Mouse (Mus musculus) A20 (cell line): ENCODE measurements at regions not wholly inside any gene's neighbourhood (a gene's known extent, or its start where the extent isn't known, plus 50 kb on each side); places are given as distances from the start of the nearest gene placed in this dataset.
"Not testable (repeated sequence)": the region's sequence is repeated elsewhere in the genome, so short reads cannot be mapped to it uniquely, and the experiment has no call there.

Experiments
- DNase-seq: peaks from one replicate; pipeline ENCODE4 v3.0.0-alpha.2; 2011; ENCODE audit warnings: low read depth, low spot score

DNA sequence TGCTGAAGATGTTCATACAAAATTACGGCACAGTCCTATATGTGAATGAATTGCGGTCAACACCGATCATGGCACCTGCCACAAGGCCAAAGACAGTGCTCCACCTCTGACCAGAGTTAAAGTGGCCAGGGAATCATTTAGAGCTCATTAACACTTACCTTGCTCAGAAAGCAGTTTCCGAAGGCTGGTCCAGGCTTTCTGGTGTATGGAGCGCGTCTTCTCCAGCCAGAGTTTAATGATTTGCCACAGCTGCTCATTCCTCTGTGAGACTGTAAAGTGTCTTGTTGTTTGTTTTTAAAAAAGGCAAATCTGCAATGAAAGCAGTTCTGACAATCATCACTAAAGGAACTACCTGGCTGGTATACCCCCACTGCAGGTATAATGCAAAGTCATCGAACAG lies 256.7 kb downstream of the Nfkbiz start:
- no peak for DNase-seq

- DNase-seq, result no peak
Observed at GRCm38 (mm10) chr16:55580827-55581226, 257.9 kb downstream of the Nfkbiz start.

GRCm38 (mm10) chr16:55578686-55579085 lies 260.0 kb downstream of the Nfkbiz start:
- DNase-seq, result no peak

DNA sequence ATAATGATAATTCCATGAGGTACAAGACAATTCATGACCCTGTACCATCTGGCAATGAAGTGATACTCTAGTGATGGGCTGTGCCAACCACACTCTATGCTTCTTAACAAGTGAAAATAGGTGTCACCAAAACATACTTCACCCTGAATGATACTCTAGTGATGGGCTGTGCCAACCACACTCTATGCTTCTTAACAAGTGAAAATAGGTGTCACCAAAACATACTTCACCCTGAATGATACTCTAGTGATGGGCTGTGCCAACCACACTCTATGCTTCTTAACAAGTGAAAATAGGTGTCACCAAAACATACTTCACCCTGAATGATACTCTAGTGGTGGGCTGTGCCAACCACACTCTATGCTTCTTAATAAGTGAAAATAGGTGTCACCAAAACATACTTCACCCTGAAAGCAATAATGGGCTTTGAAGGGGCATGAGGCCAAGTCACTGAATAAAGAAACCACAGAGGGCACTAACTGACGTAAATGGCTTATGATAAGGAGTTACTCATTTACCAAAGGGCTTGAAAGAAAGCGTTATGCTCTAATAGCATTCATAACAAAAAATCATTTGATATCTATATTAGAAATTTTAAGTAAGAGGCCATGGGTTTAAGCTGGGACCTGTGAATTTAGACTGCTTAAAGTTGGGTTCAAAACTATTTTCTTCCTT lies 263.0 kb downstream of the Nfkbiz start:
- not testable (repeated sequence) for DNase-seq

- DNase-seq, result no peak
Observed at GRCm38 (mm10) chr16:55571106-55571505, 267.6 kb downstream of the Nfkbiz start.

DNA sequence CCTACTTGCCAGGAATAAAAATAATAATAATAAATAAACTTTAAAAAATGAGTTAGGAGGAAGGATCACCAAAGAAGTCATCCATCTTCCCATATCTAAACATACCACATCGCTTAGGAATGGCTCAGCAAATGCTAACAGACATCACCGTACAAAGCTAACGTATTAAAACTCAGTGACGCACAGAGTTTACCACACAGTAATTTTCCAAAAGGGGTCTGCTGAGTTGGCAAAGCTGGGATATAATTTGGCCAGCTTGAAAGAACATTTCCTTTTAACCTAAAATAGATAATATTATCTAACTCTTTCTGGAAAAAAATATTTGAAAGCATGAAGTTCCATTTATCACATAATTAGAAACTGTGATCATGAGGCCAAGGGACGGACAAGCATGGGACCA lies 268.6 kb downstream of the Nfkbiz start:
- no peak for DNase-seq

- DNase-seq, result no peak
Observed at GRCm38 (mm10) chr16:55555821-55556535, 258.2 kb upstream of the Zpld1 start.

- no peak for DNase-seq
Observed at GRCm38 (mm10) chr16:55555224-55555623, 257.4 kb upstream of the Zpld1 start.

GRCm38 (mm10) chr16:55553896-55554295 lies 256.1 kb upstream of the Zpld1 start:
- no peak for DNase-seq

DNA sequence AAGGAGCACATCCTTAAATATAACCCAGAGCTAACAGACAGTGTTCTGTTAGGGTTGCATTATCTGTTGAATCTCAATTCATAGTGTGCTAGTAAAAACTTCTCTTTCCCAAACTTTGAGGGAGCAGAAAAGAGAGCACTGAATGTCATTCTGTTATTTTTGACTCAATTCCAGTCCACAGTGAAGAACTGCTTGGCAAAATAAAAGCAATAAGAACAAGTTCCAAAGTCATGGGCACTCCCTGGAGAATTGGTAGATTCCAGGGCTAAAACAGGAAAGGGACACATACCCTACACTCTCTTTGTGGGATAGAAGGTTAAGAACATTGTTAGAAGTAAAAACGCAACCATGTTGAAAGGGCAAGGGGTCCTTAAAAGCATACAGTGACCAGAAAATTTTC lies 253.6 kb upstream of the Zpld1 start:
- no peak for DNase-seq

DNA sequence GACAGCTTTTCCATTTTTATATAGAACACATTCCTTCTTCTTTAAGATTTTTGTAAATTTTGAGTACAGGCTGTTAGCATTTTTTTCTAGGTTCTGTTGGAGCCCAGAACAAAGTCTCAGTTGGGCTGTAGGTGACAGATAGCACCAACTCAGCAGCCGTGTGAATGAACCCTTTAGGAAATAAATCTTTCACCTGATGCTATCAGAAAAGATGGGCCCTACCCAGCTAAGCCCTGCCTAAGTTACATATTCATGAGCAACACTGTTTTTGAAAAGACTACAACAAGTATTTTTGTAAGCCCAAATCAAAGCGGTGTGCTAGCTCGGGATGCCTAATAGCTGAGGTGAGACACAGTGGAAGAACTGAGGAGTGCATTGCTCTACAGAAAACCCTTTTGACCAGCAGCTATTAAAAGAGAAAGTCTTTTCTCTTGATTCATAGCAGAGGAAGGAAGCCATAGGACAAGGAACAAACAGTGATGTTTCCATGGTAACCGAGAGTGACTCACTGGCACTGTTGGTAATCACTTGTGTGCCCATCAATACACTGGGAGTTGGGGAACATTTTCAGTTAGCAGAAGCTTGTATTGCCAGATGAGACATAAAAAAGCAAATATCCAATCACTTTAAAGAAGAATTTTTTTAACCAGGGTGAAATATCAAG lies 253.0 kb upstream of the Zpld1 start:
- DNase-seq, result no peak

DNA sequence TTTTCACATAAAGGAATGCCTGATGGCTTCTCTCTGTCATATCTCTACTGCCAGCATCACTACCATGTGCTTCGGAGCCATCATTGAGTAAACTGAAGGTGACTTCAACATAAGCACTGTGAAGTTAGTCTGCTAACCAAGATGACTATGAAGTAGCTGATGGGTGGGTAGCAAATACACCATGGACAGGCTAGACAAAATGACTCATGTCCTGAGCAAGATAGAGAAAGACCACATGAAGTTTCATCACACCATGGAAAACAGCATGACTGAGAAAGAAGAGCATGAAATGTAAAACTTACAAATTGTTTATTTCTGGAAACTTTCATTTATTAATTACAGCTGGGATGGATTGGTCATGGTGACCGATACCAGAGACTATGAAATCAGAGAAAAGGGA lies 249.3 kb upstream of the Zpld1 start:
- DNase-seq, result no peak

DNA sequence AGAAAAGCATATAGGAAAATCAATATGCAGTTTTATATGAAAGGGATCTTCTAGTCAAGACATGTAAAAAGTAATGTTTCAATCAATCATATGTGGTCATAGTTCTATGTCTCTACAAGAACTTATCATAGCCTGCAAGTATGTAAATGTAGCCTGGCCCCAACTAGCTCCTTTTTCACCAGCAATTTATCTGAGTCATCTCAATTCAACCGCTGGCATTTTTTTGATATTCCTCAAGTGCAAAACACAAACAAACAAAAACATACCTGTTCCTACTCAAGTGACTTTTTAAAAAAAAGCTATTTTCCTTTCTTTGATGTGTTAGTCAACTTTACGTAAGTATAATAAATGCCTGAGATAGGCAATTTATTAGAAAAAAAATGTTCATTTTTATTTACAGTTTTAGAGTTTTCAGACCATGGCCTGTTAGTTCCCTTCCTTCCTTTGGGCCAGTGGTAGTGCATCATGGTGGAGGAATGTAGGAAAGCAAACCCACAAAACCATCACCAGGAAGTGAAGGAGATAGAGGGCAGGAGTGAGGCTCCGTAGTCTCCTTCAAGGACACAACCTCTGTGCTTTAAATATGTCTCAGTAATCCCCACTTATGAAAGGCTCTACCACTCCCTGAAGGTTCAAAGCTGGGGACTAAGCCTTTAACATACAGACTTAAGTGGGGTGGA lies 242.7 kb upstream of the Zpld1 start:
- no peak for DNase-seq

GRCm38 (mm10) chr16:55539179-55539578 lies 241.4 kb upstream of the Zpld1 start:
- no peak for DNase-seq

DNA sequence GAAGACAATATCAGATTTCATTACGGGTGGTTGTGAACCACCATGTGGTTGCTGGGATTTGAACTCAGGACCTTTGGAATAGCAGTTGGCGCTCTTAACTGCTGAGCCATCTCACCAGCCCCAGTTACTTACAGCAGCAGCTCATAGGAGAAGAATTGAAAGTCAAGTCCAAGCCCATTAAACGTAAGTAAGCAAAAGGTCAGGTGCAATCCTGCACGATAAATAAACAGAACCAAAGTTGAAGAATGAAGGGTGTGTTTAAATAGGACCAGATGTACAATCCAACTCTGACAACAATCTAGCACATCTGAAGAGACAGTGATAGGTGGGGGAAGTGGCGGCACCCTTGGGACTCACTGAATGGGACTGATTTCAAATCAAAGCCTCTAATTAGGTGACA lies 239.8 kb upstream of the Zpld1 start:
- no peak for DNase-seq

DNA sequence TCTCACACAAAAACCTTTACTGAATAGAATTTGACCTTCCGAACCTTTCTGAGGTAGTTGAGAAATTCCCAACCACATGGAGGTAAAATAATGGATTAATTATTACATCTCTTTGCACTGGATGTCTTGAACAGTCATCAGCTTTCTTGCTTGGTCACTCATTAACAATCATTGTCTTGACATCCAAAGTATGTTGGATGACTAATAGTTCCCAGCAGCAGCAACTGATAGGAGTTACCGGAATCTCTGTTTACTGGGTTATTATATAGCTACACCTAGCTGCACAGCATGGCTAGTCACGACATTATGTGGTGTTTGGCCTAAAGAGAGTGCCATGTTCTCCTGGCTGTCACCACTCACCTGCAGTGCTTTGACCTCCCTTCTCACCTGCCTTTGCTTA lies 234.9 kb upstream of the Zpld1 start:
- DNase-seq, result no peak

DNA sequence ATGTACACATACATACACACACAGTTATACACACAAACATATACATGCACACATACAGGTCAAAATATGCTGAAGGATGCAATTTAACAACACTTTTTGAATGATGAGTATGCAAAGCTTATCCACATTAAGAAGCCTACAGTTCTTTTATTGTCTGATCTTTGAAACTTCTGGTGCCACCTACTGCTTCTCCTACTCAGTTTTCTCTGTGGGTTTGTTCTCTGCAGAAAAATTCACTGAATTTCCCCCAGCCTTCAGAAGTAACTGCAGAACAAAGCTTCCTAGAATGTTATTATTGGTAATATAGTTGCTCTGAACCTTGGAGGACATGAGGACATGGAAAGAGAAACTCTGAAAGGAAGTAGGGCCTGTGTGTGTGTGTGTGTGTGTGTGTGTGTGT lies 233.1 kb upstream of the Zpld1 start:
- DNase-seq, result no peak

- no peak for DNase-seq
Observed at GRCm38 (mm10) chr16:55527680-55528079, 229.9 kb upstream of the Zpld1 start.

DNA sequence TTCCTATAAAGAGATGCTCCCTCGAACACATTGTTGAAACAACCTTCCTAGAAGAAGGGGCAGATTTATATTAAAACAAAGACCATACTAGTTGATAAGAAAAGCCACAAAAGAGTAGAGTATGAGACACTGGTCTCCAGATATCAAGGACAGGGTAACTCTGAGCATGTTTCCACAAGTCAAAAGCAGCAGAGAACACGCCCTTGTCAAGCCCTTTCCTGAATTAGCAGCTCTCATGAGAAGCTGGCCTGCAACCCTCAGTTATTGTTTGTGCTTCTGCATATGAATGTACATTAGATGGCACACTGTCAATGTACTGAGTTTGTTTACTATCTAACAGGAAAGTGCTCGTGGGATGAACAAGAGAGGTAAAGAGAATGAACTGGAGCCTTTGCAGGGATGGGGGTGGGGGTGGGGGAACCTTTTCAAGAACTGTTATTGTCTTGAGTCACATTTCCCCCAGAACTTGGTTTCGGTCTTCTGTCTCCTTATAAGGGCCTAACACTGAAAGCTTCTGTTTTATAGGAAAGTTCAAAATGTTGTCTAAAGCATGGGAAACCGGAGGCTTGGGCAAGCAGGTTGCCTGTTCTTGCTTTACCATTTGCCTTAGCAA lies 228.6 kb upstream of the Zpld1 start:
- no peak for DNase-seq

GRCm38 (mm10) chr16:55523264-55523663 lies 225.5 kb upstream of the Zpld1 start:
- DNase-seq, result no peak

DNA sequence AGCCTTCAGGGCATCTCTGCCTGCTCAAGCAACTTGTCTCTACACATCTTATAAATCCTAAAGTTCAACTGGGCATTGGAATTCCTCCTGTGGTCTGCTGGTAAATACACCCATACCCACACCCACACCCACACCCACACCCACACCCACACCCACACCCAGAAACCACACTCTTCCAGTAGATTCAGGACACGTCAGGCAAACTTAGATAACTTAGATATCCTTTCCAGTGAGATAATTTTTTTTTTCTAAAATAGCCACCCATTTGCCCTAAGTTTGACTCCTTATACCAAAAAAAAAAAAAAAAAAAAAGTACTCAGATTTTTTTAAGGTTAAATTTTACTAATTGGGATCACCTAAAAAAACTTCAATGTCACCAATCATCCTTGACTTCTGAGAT lies 224.5 kb upstream of the Zpld1 start:
- DNase-seq, result no peak

GRCm38 (mm10) chr16:55521421-55521971 lies 223.7 kb upstream of the Zpld1 start:
- DNase-seq, result no peak
